16 mouse cellular contexts compared by ENCODE assay signal in the genomic region with DNA sequence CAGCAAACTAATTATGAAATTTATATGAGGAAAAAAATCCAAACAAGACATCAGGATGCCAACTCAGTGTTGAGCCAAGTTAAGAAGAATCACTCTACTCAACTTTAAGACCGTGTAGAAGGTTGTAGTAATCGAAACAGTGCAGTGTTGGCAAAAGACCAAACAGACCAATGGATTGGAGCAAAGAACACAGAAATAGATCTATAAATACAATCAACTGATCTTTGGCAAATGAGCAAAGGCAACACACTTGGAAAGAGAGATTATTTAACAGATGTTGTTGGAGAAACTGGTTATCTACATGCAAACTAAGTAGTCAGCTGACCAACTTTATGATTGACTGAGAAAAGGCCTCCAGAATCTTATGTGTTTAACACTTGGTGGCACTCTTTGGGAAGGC.
"Had no signal": no experiment of that assay in that cellular context is flagged by ENCODE, and none has a peak within 500 bp of the region (broad histone marks: within the 10 kb centered on the region; RNA-seq: fewer than 3 reads in every experiment).

No protein-coding gene starts in this region.

- DNase-seq: retina, postnatal 1 day; right cerebral cortex, adult 18-20 months; right cerebral cortex, postnatal 14 days; right cerebral cortex, postnatal 25 days; right cerebral cortex, postnatal 4 days; spleen, adult 18-20 months; thymus, adult 18-20 months; thymus, adult 2 months; thymus, postnatal 14 days; thymus, postnatal 25 days; thymus, postnatal 36 days; thymus, postnatal 4 days had no signal

- H3K27ac ChIP-seq: neural tube, embryonic 13.5 days; neural tube, embryonic 15.5 days; stomach, embryonic 15.5 days; stomach, postnatal 0 days had no signal

- H3K4me2 ChIP-seq: neural tube, embryonic 13.5 days; neural tube, embryonic 15.5 days; stomach, embryonic 15.5 days had no signal

- H3K36me3 ChIP-seq: neural tube, embryonic 13.5 days; neural tube, embryonic 15.5 days; stomach, embryonic 15.5 days had no signal

- H3K9me3 ChIP-seq: neural tube, embryonic 13.5 days; neural tube, embryonic 15.5 days; stomach, embryonic 15.5 days had no signal

- H3K4me3 ChIP-seq: neural tube, embryonic 13.5 days; neural tube, embryonic 15.5 days; stomach, embryonic 15.5 days had no signal

- H3K4me1 ChIP-seq: neural tube, embryonic 13.5 days; neural tube, embryonic 15.5 days; stomach, embryonic 15.5 days had no signal

- H3K27me3 ChIP-seq: neural tube, embryonic 13.5 days; neural tube, embryonic 15.5 days; stomach, embryonic 15.5 days had no signal

- H3K9ac ChIP-seq: neural tube, embryonic 13.5 days; neural tube, embryonic 15.5 days; stomach, embryonic 15.5 days had no signal
